Mouse (Mus musculus) limb, embryonic 15.5 days (tissue): ENCODE data around the gene 1700001P01Rik. TPM values are rescaled to one million over a fixed set of nuclear protein-coding genes. Genes with fewer than 3 reads are reported as not detected.
"Not testable (repeated sequence)": the region's sequence is repeated elsewhere in the genome, so short reads cannot be mapped to it uniquely, and the experiment has no call there.

Experiments used
- ATAC-seq: fragments of 200-750 bp; cut with Nextera tagmentation; 2 replicates; pipeline ENCODE4 v1.8.0; 2017; ENCODE audit warnings: low read depth, moderate TSS enrichment; ENCODE audit not compliant: insufficient number of reproducible peaks, low FRiP score, low TSS enrichment
- H3K27ac ChIP-seq: fragments of 300-500 bp; sonication (generic); 2 replicates; pipeline ENCODE4 v1.5.1; 2015; ENCODE audit warnings: moderate library complexity, mild to moderate bottlenecking, inconsistent platforms
- H3K27me3 ChIP-seq: fragments of 300-500 bp; sonication (generic); 2 replicates; pipeline ENCODE4 v1.6.1; 2015; ENCODE audit warnings: inconsistent platforms
- H3K36me3 ChIP-seq: fragments of 300-500 bp; sonication (generic); 2 replicates; pipeline ENCODE4 v1.6.1; 2015; ENCODE audit warnings: inconsistent platforms
- H3K4me1 ChIP-seq: fragments of 300-500 bp; sonication (generic); 2 replicates; pipeline ENCODE4 v1.6.1; 2015; ENCODE audit warnings: inconsistent platforms
- H3K4me2 ChIP-seq: fragments of 300-500 bp; sonication (generic); 2 replicates; pipeline ENCODE4 v1.6.1; 2015; ENCODE audit warnings: mild to moderate bottlenecking, inconsistent platforms
- H3K4me3 ChIP-seq: fragments of 300-500 bp; sonication (generic); 2 replicates; pipeline ENCODE4 v1.5.1; 2015; ENCODE audit warnings: mild to moderate bottlenecking, inconsistent platforms
- H3K9ac ChIP-seq: fragments of 300-500 bp; sonication (generic); 2 replicates; pipeline ENCODE4 v1.6.1; 2015; ENCODE audit warnings: inconsistent platforms
- H3K9me3 ChIP-seq: fragments of 300-500 bp; sonication (generic); 2 replicates; pipeline ENCODE4 v1.6.1; 2016; ENCODE audit warnings: inconsistent platforms
- WGBS: fragments of 180-500 bp; shearing (Covaris S2); methylation state at CpG from one replicate; pipeline ENCODE4 v1.1.7; 2015; 5-methylcytosine and 5-hydroxymethylcytosine counted together
- microRNA-seq: library from miRNA; unstranded; fragments of <30 nt; microRNA quantifications from one replicate; pipeline ENCODE4, GENCODE M21; 2016
- polyA plus RNA-seq: library from polyadenylated mRNA; unstranded; fragments of >200 nt; fragmentation: Nextera tagmentation; extraction: Ambion mirVana; gene quantifications from 2 replicates; pipeline ENCODE4 v1.2.1, GENCODE M21; 2015

The 1700001P01Rik gene
- polyA plus RNA-seq, 1 experiment from 2014 or later: 0.35 TPM

GRCm38 (mm10) chr11:97739155-97739554, 36.6 kb downstream of the 1700001P01Rik start:
- no peaks in the 10 kb centered on the region for H3K36me3 ChIP-seq
- no peak overlapping the region for H3K27ac ChIP-seq
- no peaks in the 10 kb centered on the region for H3K27me3 ChIP-seq
- H3K9ac ChIP-seq: no peak overlapping the region
- no peak for ATAC-seq
- H3K4me2 ChIP-seq: no peak overlapping the region
- peaks cover 35% of the 10 kb centered on the region for H3K4me1 ChIP-seq
- H3K9me3 ChIP-seq: no peaks in the 10 kb centered on the region
- WGBS: 93% methylated on average over 3 of the region's 3 CpGs
- no peak overlapping the region for H3K4me3 ChIP-seq

DNA sequence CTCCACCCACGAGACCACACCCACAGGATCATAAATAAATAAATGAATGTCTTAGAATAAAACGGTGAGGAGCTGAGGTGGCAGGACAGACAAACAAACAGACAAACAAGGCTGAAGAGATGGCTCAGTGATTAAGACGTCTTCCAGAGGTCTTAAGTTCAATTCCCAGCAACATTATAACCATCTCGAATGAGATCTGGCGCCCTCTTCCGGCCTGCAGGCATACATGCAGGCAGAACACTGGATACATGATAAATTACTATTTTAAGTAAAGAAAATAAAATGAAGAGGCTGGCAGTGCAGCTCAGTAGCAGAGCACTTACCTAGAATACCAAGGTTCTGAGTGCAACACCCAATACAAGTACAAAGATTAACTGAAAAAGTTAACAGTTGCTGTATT, 37.0 kb downstream of the 1700001P01Rik start:
- 61% methylated on average over 6 of the region's 6 CpGs for WGBS
- Histone ChIP-seq H3K4me1 (peaks cover 35% of the 10 kb centered on the region), H3K36me3 (no peaks in the 10 kb centered on the region), H3K4me2 (no peak overlapping the region), H3K9ac (no peak overlapping the region), H3K27me3 (no peaks in the 10 kb centered on the region), H3K9me3 (no peaks in the 10 kb centered on the region), H3K4me3 (no peak overlapping the region), H3K27ac (no peak overlapping the region)
- no peak for ATAC-seq

DNA sequence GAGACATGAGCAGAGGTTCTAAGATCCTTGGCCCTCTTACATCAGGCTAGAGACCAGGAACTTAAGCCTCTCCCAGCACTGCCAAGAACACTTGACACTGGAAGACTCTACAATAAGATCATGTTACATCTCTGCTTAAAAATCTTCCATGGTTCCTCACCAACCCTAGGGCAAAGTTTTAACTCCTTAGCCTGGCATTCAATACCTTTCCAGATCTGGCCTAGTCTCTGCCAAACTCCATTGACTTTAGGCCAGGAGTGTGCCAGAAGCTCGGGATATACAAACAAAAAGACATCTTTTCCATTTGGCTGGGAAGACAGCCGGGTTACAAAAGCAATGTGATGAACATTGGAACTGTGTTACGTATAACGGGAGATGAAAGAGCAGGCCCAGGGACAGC, 38.1 kb downstream of the 1700001P01Rik start:
- Histone ChIP-seq H3K27ac (peak overlapping the region; percentile 47; the same call in 1 of the 2 replicates), H3K27me3 (no peaks in the 10 kb centered on the region), H3K36me3 (peaks cover 5% of the 10 kb centered on the region; the same call in 1 of the 2 replicates), H3K4me3 (no peak overlapping the region), H3K4me1 (peaks cover 27% of the 10 kb centered on the region), H3K9ac (no peak overlapping the region), H3K9me3 (no peaks in the 10 kb centered on the region), H3K4me2 (no peak overlapping the region)
- no peak for ATAC-seq
- 67% methylated on average over 4 of the region's 4 CpGs for WGBS

DNA sequence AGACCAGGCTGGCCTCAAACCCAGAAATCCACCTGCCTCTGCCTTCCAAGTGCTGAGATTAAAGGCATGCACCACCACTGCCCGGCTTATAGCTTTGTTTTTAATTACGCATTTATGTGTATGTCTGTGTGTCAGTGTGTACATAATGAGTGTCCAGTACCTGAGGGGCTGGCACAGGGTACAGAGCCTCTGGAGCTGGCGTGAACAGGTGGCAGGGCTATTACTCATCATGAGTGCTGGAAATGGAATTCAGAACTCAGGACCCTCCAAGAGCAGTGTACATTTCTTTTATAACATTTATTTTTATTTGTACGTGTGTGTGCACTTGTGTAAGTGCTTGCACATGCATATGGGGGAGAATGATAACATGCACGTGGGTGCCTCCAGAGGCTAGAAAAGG, 39.1 kb downstream of the 1700001P01Rik start:
- Histone ChIP-seq H3K4me3 (no peak overlapping the region), H3K27me3 (no peaks in the 10 kb centered on the region), H3K4me1 (peaks cover 20% of the 10 kb centered on the region), H3K9ac (no peak overlapping the region), H3K9me3 (no peaks in the 10 kb centered on the region), H3K4me2 (no peak overlapping the region), H3K36me3 (peaks cover 14% of the 10 kb centered on the region), H3K27ac (no peak overlapping the region)
- 82% methylated on average over 5 of the region's 5 CpGs for WGBS
- no peak for ATAC-seq

DNA sequence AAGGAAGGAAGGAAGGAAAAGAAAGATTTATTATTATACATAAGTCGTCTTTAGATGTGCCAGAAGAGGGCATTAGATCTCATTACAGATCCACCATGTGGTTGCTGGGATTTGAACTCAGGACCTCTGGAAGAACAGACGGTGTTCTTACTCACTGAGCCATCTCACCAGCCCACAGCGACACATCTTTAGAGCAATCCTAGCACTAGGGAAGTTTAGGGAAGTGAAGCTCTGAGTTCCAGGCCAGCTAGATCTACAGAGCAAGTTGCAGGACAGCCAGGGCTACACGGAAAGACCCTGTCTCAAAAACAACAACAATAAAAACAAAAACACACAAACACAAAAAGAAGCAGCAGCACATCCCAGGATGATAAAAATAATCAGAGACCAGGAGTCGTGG, 40.9 kb downstream of the 1700001P01Rik start:
- not testable (repeated sequence) for H3K9ac ChIP-seq, H3K27me3 ChIP-seq, H3K27ac ChIP-seq, H3K9me3 ChIP-seq, H3K4me3 ChIP-seq, ATAC-seq, H3K4me2 ChIP-seq
- WGBS: 81% methylated on average over 5 of the region's 5 CpGs
- Histone ChIP-seq H3K4me1 (peaks cover 12% of the 10 kb centered on the region; the same call in 1 of the 2 replicates), H3K36me3 (peaks cover 28% of the 10 kb centered on the region)

DNA sequence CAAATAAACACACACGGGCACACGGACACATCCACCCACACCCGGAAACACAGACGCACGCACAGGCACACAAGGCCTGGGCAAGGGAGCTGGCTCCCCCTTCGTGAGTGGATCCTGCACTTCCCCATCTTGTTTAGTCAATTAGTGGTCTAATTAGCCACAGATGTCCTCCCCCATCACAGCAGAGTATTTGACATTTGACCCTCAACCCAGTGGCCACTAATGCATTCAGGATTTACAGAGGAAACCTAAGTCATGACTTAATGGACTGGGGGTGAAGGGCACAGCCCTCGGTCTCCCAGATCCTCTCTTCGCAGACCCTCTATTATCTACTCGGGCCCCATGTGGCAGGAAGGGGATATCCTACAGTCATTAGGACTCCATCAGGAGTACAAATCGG, 42.0 kb downstream of the 1700001P01Rik start:
- H3K36me3 ChIP-seq: peaks cover 39% of the 10 kb centered on the region
- no peak overlapping the region for H3K4me2 ChIP-seq
- no peak for ATAC-seq
- no peak overlapping the region for H3K9ac ChIP-seq
- H3K4me3 ChIP-seq: no peak overlapping the region
- peaks cover 12% of the 10 kb centered on the region; the same call in 1 of the 2 replicates for H3K4me1 ChIP-seq
- whole genome bisulfite sequencing: 27% methylated on average over 10 of the region's 10 CpGs
- 0 out of 2 replicates have a peak overlapping the region, but pooled peaks have one; percentile 22 for H3K27ac ChIP-seq
- H3K27me3 ChIP-seq: no peaks in the 10 kb centered on the region
- no peaks in the 10 kb centered on the region for H3K9me3 ChIP-seq

DNA sequence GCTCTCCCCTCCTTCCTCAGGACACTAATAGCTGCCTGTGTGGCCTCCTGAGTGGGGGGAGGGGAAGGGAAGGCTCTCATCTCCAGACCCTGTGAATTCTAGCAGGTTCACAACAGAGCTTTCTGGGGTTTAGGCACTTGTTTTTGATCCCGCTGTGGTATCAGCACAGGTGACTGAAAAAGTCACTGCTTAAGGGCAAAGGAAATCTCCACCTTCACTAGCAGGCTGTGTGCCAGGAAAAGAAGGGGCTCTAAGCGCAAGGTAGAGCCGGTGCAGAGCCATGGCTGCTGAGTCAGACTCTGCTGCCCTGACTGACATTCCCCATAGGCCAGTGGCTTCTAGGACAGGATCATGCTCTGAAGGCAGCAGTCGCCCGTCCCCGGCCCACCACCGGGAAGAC, 47.0 kb downstream of the 1700001P01Rik start:
- H3K4me3 ChIP-seq: no peak overlapping the region
- H3K9ac ChIP-seq: no peak overlapping the region
- peaks cover 87% of the 10 kb centered on the region for H3K36me3 ChIP-seq
- WGBS: 63% methylated on average over 7 of the region's 7 CpGs
- H3K4me1 ChIP-seq: peaks cover 3% of the 10 kb centered on the region; the same call in 1 of the 2 replicates
- H3K9me3 ChIP-seq: no peaks in the 10 kb centered on the region
- no peak overlapping the region for H3K4me2 ChIP-seq
- H3K27ac ChIP-seq: no peak overlapping the region
- no peaks in the 10 kb centered on the region for H3K27me3 ChIP-seq
- no peak for ATAC-seq

DNA sequence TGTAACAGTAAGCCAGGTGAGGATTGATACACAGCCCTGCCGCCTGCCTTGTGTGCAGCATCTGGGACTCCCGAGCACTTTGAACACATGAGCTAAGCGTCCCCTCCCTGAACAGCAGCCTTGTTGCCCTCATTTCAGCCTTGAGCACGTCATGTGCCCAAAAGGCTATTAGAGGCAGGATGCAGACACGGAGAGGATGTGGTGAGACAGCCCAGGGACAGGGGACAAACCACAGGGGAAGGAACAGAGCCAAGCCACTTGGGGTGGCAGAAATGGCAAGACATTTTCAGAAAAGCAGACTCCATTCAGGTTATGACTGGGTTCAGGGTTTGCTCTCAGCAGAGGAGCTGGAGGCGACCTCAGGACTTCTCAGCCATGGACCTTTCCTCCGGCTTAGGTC, 47.4 kb downstream of the 1700001P01Rik start:
- no peak for ATAC-seq
- Histone ChIP-seq H3K9ac (no peak overlapping the region), H3K27me3 (no peaks in the 10 kb centered on the region), H3K9me3 (no peaks in the 10 kb centered on the region), H3K36me3 (peaks cover 92% of the 10 kb centered on the region), H3K4me1 (no peaks in the 10 kb centered on the region), H3K4me2 (no peak overlapping the region), H3K27ac (no peak overlapping the region), H3K4me3 (no peak overlapping the region)
- WGBS: 47% methylated on average over 7 of the region's 7 CpGs

DNA sequence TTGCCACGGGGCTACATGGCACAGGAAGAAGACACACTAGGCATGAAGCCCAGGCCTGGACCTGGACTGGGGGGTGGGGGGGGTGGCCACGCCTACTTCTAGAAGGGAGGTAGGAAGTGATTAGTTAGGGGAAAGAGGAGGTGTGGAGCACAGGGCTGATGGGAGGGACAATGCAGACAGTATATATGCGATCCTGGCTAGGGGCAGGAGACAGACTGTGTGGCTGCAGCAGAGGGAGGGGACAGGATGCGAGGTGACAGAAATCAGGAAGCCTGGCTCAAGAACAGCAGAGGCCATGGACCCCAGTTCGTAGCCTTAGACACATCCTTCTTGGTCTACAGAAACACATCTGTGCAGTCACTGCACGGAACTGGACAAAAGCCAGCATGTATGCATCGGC, 52.0 kb downstream of the 1700001P01Rik start:
- H3K9ac ChIP-seq: no peak overlapping the region
- H3K4me3 ChIP-seq: no peak overlapping the region
- no peak overlapping the region for H3K27ac ChIP-seq
- no peak overlapping the region for H3K4me2 ChIP-seq
- H3K4me1 ChIP-seq: no peaks in the 10 kb centered on the region
- no peaks in the 10 kb centered on the region for H3K9me3 ChIP-seq
- H3K27me3 ChIP-seq: no peaks in the 10 kb centered on the region
- peaks cover 97% of the 10 kb centered on the region for H3K36me3 ChIP-seq
- ATAC-seq: 0 out of 2 replicates have a peak, but pooled peaks have one; percentile 37
- 84% methylated on average over 7 of the region's 7 CpGs for WGBS

Small RNAs within 50 kb of the gene (microRNA-seq; reads per million reads assigned to microRNA genes)
- not detected for gene Mir8102

Other genes with a start within 250 kb of the 1700001P01Rik start
- gene Srcin1, start 199.7 kb downstream of the 1700001P01Rik start, polyA plus RNA-seq: 0.89 and 0.92 TPM in 2 replicates
- 1.9 and 3.2 TPM in 2 replicates for gene Epop, start 146.2 kb downstream of the 1700001P01Rik start, polyA plus RNA-seq
- gene Mllt6, start 112.5 kb downstream of the 1700001P01Rik start, polyA plus RNA-seq: 2.4 and 2.6 TPM in 2 replicates
- 13.5 and 18.6 TPM in 2 replicates for gene Cisd3, start 90.1 kb downstream of the 1700001P01Rik start, polyA plus RNA-seq
- 13.1 and 14.7 TPM in 2 replicates for gene Pcgf2, start 75.4 kb downstream of the 1700001P01Rik start, polyA plus RNA-seq
- gene Psmb3, start 72.5 kb downstream of the 1700001P01Rik start, polyA plus RNA-seq: 413 and 414 TPM in 2 replicates
- 1.7 and 2.2 TPM in 2 replicates for gene Pip4k2b, start 31.2 kb downstream of the 1700001P01Rik start, polyA plus RNA-seq
- 17.3 and 19.1 TPM in 2 replicates for gene Cwc25, start 9.4 kb downstream of the 1700001P01Rik start, polyA plus RNA-seq
- gene Rpl23, start 6.5 kb upstream of the 1700001P01Rik start, polyA plus RNA-seq: 447 and 586 TPM in 2 replicates
- 128 and 131 TPM in 2 replicates for gene Lasp1, start 23.1 kb upstream of the 1700001P01Rik start, polyA plus RNA-seq
- 4.5 and 5.3 TPM in 2 replicates for gene B230217C12Rik, start 64.9 kb upstream of the 1700001P01Rik start, polyA plus RNA-seq
- gene Fbxo47, start 108.2 kb upstream of the 1700001P01Rik start, polyA plus RNA-seq: 0.26 and 0.74 TPM in 2 replicates
- 1.7 TPM in 2 replicates for gene Plxdc1, start 210.5 kb upstream of the 1700001P01Rik start, polyA plus RNA-seq
- 13.8 and 16.4 TPM in 2 replicates for gene Arl5c, start 220.3 kb upstream of the 1700001P01Rik start, polyA plus RNA-seq
- 19.6 and 31.1 TPM in 2 replicates for gene Cacnb1, start 247.1 kb upstream of the 1700001P01Rik start, polyA plus RNA-seq